Mouse (Mus musculus) erythroid progenitor cell, adult 5-6 weeks (primary cell): ENCODE results near the gene Brf1. TPM values are rescaled to one million over a fixed set of nuclear protein-coding genes. Genes with fewer than 3 reads are reported as not detected.

Experiments used
- ATAC-seq: replicated peaks from 2 replicates; pipeline ENCODE4 v1.8.0; 2016; ENCODE audit warnings: moderate number of reproducible peaks, mild to moderate bottlenecking, moderate TSS enrichment, inconsistent platforms; ENCODE audit not compliant: poor library complexity, low FRiP score, severe bottlenecking
- total RNA-seq, 2 experiments: library from RNA; stranded (forward) in 1 of 2; stranded (reverse) in 1 of 2; fragments of 150-400 nt in 1 of 2; fragments of 186-747, 209-891 nt in 1 of 2; gene quantifications; 2 replicates each; pipeline versions ENCODE4 v1.2.3 to v1.2.4; 2015 to 2017; ENCODE audit warnings: low replicate concordance in 2 of 2

Brf1 gene
- total RNA-seq, 2 experiments from 2014 or later, result 57.4 to 172 TPM

GRCm38 (mm10) chr12:112915587-112915986 lies 84.9 kb downstream of the Brf1 start:
- ATAC-seq, result no peak

GRCm38 (mm10) chr12:112914527-112914926 lies 86.0 kb downstream of the Brf1 start:
- ATAC-seq, result no peak

GRCm38 (mm10) chr12:112912951-112913745 lies 87.4 kb downstream of the Brf1 start:
- ATAC-seq, result no peak

GRCm38 (mm10) chr12:112911701-112912100 lies 88.8 kb downstream of the Brf1 start:
- no peak for ATAC-seq

Other genes with a start within 250 kb of the Brf1 start
- gene Pld4, start 240.0 kb downstream of the Brf1 start, total RNA-seq (2015; ENCODE audit: low replicate concordance), result 20.1 and 29.9 TPM in 2 replicates
- 8.9 and 14.0 TPM in 2 replicates for gene Pld4, start 240.0 kb downstream of the Brf1 start, total RNA-seq (2017; ENCODE audit: low replicate concordance)
- 0.36 TPM in 1 of 2 replicates, not detected in the other for gene Ahnak2, start 198.0 kb downstream of the Brf1 start, total RNA-seq (2015; ENCODE audit: low replicate concordance)
- gene Ahnak2, start 198.0 kb downstream of the Brf1 start, total RNA-seq (2017; ENCODE audit: low replicate concordance), result 0.64 TPM in 1 of 2 replicates, not detected in the other
- not detected in 2 replicates for gene Clba1, start 191.8 kb downstream of the Brf1 start, total RNA-seq (2015; ENCODE audit: low replicate concordance)
- gene Clba1, start 191.8 kb downstream of the Brf1 start, total RNA-seq (2017; ENCODE audit: low replicate concordance), result 0.51 TPM in 1 of 2 replicates, not detected in the other
- gene Cdca4, start 171.3 kb downstream of the Brf1 start, total RNA-seq (2015; ENCODE audit: low replicate concordance), result 170 and 180 TPM in 2 replicates
- gene Cdca4, start 171.3 kb downstream of the Brf1 start, total RNA-seq (2017; ENCODE audit: low replicate concordance), result 135 and 144 TPM in 2 replicates
- 1.3 and 5.0 TPM in 2 replicates for gene Gpr132, start 132.5 kb downstream of the Brf1 start, total RNA-seq (2015; ENCODE audit: low replicate concordance)
- 0.90 and 2.7 TPM in 2 replicates for gene Gpr132, start 132.5 kb downstream of the Brf1 start, total RNA-seq (2017; ENCODE audit: low replicate concordance)
- not detected in 2 replicates for gene Jag2, start 70.9 kb downstream of the Brf1 start, total RNA-seq (2015; ENCODE audit: low replicate concordance)
- 0.26 TPM in 1 of 2 replicates, not detected in the other for gene Jag2, start 70.9 kb downstream of the Brf1 start, total RNA-seq (2017; ENCODE audit: low replicate concordance)
- 12.3 TPM in 1 of 2 replicates, not detected in the other for gene Nudt14, start 58.6 kb downstream of the Brf1 start, total RNA-seq (2015; ENCODE audit: low replicate concordance)
- 2.5 and 3.3 TPM in 2 replicates for gene Nudt14, start 58.6 kb downstream of the Brf1 start, total RNA-seq (2017; ENCODE audit: low replicate concordance)
- 0.84 and 3.2 TPM in 2 replicates for gene Btbd6, start 24.2 kb downstream of the Brf1 start, total RNA-seq (2015; ENCODE audit: low replicate concordance)
- gene Btbd6, start 24.2 kb downstream of the Brf1 start, total RNA-seq (2017; ENCODE audit: low replicate concordance), result 0.68 and 1.0 TPM in 2 replicates
- gene Pacs2, start 13.8 kb upstream of the Brf1 start, total RNA-seq (2015; ENCODE audit: low replicate concordance), result 68.3 and 88.3 TPM in 2 replicates
- 44.9 and 45.7 TPM in 2 replicates for gene Pacs2, start 13.8 kb upstream of the Brf1 start, total RNA-seq (2017; ENCODE audit: low replicate concordance)
- not detected in 2 replicates for gene Tex22, start 73.8 kb upstream of the Brf1 start, total RNA-seq (2015; ENCODE audit: low replicate concordance)
- not detected in 2 replicates for gene Tex22, start 73.8 kb upstream of the Brf1 start, total RNA-seq (2017; ENCODE audit: low replicate concordance)
- gene Mta1, start 97.6 kb upstream of the Brf1 start, total RNA-seq (2015; ENCODE audit: low replicate concordance), result 27.2 and 40.4 TPM in 2 replicates
- gene Mta1, start 97.6 kb upstream of the Brf1 start, total RNA-seq (2017; ENCODE audit: low replicate concordance), result 17.6 and 21.6 TPM in 2 replicates
- 22.7 and 54.1 TPM in 2 replicates for gene Crip2, start 139.5 kb upstream of the Brf1 start, total RNA-seq (2015; ENCODE audit: low replicate concordance)
- gene Crip2, start 139.5 kb upstream of the Brf1 start, total RNA-seq (2017; ENCODE audit: low replicate concordance), result 16.0 and 29.5 TPM in 2 replicates
- gene Crip1, start 145.6 kb upstream of the Brf1 start, total RNA-seq (2015; ENCODE audit: low replicate concordance), result 106 and 143 TPM in 2 replicates
- 93.8 and 176 TPM in 2 replicates for gene Crip1, start 145.6 kb upstream of the Brf1 start, total RNA-seq (2017; ENCODE audit: low replicate concordance)
- gene Tedc1, start 155.7 kb upstream of the Brf1 start, total RNA-seq (2015; ENCODE audit: low replicate concordance), result 11.3 and 18.7 TPM in 2 replicates
- 18.9 and 38.9 TPM in 2 replicates for gene Tedc1, start 155.7 kb upstream of the Brf1 start, total RNA-seq (2017; ENCODE audit: low replicate concordance)
- gene Tmem121, start 185.2 kb upstream of the Brf1 start, total RNA-seq (2015; ENCODE audit: low replicate concordance), result not detected in 2 replicates
- not detected in 2 replicates for gene Tmem121, start 185.2 kb upstream of the Brf1 start, total RNA-seq (2017; ENCODE audit: low replicate concordance)